ENCODE assay signal across 18 mouse cellular contexts in genomic region chr13:6557771-6558170, GRCm38 (mm10). TPM values are rescaled to one million over a fixed set of nuclear protein-coding genes. Genes with fewer than 3 reads are reported as not detected.
DNase-seq lines count a peak whose midpoint lies in the region; ATAC-seq lines count a peak whose summit lies in the region.
"Had no signal": no experiment of that assay in that cellular context is flagged by ENCODE, and none has a peak within 500 bp of the region (broad histone marks: within the 10 kb centered on the region; RNA-seq: fewer than 3 reads in every experiment).

No protein-coding gene starts in this region.

- 70% methylated on average over 7 of the region's 7 CpGs for WGBS in neural tube, embryonic 13.5 days
- WGBS in hindbrain, embryonic 16.5 days: 59% methylated on average over 7 of the region's 7 CpGs

- peak; percentile 80 for DNase-seq in heart, adult 11 months
- DNase-seq in heart, postnatal 25 days (ENCODE audit: low spot score): no peak
- DNase-seq in neural tube, embryonic 10.5 days (ENCODE audit: extremely low spot score, low spot score): no peak
- peak; percentile 45 for DNase-seq in telencephalon, adult 2 months (ENCODE audit: low read depth, low spot score)
- no peak for DNase-seq in cerebellum, adult 8-10 months
- no peak for DNase-seq in cerebellum, adult 9-11 months
- DNase-seq: B cell, adult 2 months; cerebellum, postnatal 36 days; lung, postnatal 10 days; thymus, adult 18-20 months had no signal

- H3K36me3 ChIP-seq in neural tube, embryonic 13.5 days: peaks cover 88% of the 10 kb centered on the region
- peaks cover 51% of the 10 kb centered on the region for H3K36me3 ChIP-seq in hindbrain, embryonic 16.5 days (ENCODE audit: control insufficient read depth, insufficient read depth, low read length)

- no peak overlapping the region for H3K4me3 ChIP-seq in neural tube, embryonic 13.5 days
- H3K4me3 ChIP-seq in hindbrain, embryonic 16.5 days (ENCODE audit: low read length): no peak overlapping the region
- H3K4me3 ChIP-seq: embryonic facial prominence, embryonic 12.5 days; heart, embryonic 15.5 days; kidney, embryonic 15.5 days; layer of hippocampus, adult 2 months; limb, embryonic 13.5 days; liver, embryonic 15.5 days had no signal

- H3K9me3 ChIP-seq in neural tube, embryonic 13.5 days: no peaks in the 10 kb centered on the region
- H3K9me3 ChIP-seq in hindbrain, embryonic 16.5 days (ENCODE audit: control insufficient read depth, low read length): no peaks in the 10 kb centered on the region
- H3K9me3 ChIP-seq: embryonic facial prominence, embryonic 12.5 days; heart, embryonic 15.5 days; kidney, embryonic 15.5 days; limb, embryonic 13.5 days; liver, embryonic 15.5 days had no signal

- intact Hi-C loops in heart, postnatal 25 days (cut with DNase I): no loop called here

- no peak overlapping the region for H3K4me2 ChIP-seq in neural tube, embryonic 13.5 days
- no peak overlapping the region for H3K4me2 ChIP-seq in hindbrain, embryonic 16.5 days (ENCODE audit: low read length)
- H3K4me2 ChIP-seq: embryonic facial prominence, embryonic 12.5 days; heart, embryonic 15.5 days; kidney, embryonic 15.5 days; limb, embryonic 13.5 days; liver, embryonic 15.5 days had no signal

- H3K4me1 ChIP-seq in neural tube, embryonic 13.5 days (replicated peaks): no peaks in the 10 kb centered on the region; the same call in 1 of the 2 replicates
- H3K4me1 ChIP-seq in hindbrain, embryonic 16.5 days (ENCODE audit: control insufficient read depth, insufficient read depth, low read depth, low read length): no peaks in the 10 kb centered on the region
- H3K4me1 ChIP-seq: embryonic facial prominence, embryonic 12.5 days; heart, embryonic 15.5 days; limb, embryonic 13.5 days; liver, embryonic 15.5 days had no signal

- no peak overlapping the region for H3K9ac ChIP-seq in neural tube, embryonic 13.5 days
- no peak overlapping the region for H3K9ac ChIP-seq in hindbrain, embryonic 16.5 days (ENCODE audit: low read depth, low read length)
- H3K9ac ChIP-seq: embryonic facial prominence, embryonic 12.5 days; heart, embryonic 15.5 days; kidney, embryonic 15.5 days; limb, embryonic 13.5 days; liver, embryonic 15.5 days had no signal

- no peaks in the 10 kb centered on the region for H3K27me3 ChIP-seq in neural tube, embryonic 13.5 days
- H3K27me3 ChIP-seq in hindbrain, embryonic 16.5 days (replicated peaks; ENCODE audit: control insufficient read depth, insufficient read depth, low read length): no peaks in the 10 kb centered on the region
- H3K27me3 ChIP-seq: embryonic facial prominence, embryonic 12.5 days; heart, embryonic 15.5 days; kidney, embryonic 15.5 days; limb, embryonic 13.5 days; liver, embryonic 15.5 days had no signal

- no peak overlapping the region for H3K27ac ChIP-seq in neural tube, embryonic 13.5 days (replicated peaks)
- H3K27ac ChIP-seq in hindbrain, embryonic 16.5 days (ENCODE audit: low read depth, low read length): no peak overlapping the region
- H3K27ac ChIP-seq: embryonic facial prominence, embryonic 12.5 days; heart, embryonic 15.5 days; kidney, embryonic 15.5 days; layer of hippocampus, adult 2 months; limb, embryonic 13.5 days; liver, embryonic 15.5 days had no signal

- peak; percentile 87 for ATAC-seq in neural tube, embryonic 13.5 days (ENCODE audit: low read depth)
- peak; percentile 86 for ATAC-seq in hindbrain, embryonic 16.5 days

RNA-seq across cellular contexts. Expression of gene Pitrm1, which starts 9.8 kb away (rescaled TPM):
- total RNA-seq in heart, postnatal 25 days (2021): 10 to 100 TPM; 54.6 to 59.6 TPM
- polyA plus RNA-seq in neural tube, embryonic 13.5 days (2015; fragmentation: Nextera tagmentation; extraction: Ambion mirVana): 42.8 and 45.8 TPM in 2 replicates
- 44.0 and 48.2 TPM in 2 replicates for polyA plus RNA-seq in hindbrain, embryonic 16.5 days (2015; fragmentation: Nextera tagmentation; extraction: Ambion mirVana)

Comparison
In these comparisons a context has a peak if more than half of its experiments do, and no peak if none do; other contexts are left out.
1. DNase-seq: peak in heart, adult 11 months (single experiment) and telencephalon, adult 2 months (single experiment); none in heart, postnatal 25 days (single experiment), neural tube, embryonic 10.5 days (single experiment), cerebellum, adult 8-10 months (single experiment) and cerebellum, adult 9-11 months (single experiment).